Mouse (Mus musculus) megakaryocyte, embryonic 14.5 days (primary cell): ENCODE data around the gene Bfsp2.

Source experiments
- FLI1 ChIP-seq: IDR thresholded peaks from 2 replicates; pipeline ENCODE4 v1.6.1; 2012; ENCODE audit warnings: low read length, inconsistent platforms, mixed read lengths
- GATA1 ChIP-seq: IDR thresholded peaks from 3 replicates; pipeline ENCODE4 v1.6.1; 2012; ENCODE audit warnings: mixed read lengths, low read length, inconsistent platforms, borderline replicate concordance

- no peak for TF ChIP-seq GATA1
- TF ChIP-seq FLI1: no peak
Measured at GRCm38 (mm10) chr9:103499366-103499765, 19.1 kb upstream of the Bfsp2 start.
